Mouse (Mus musculus) cerebellum, adult 2 months (tissue): ENCODE results near the gene Fbxo21.

ENCODE experiments used
- CTCF ChIP-seq: fragments of 200-500 bp; IDR thresholded peaks from 2 replicates; pipeline ENCODE4 v1.5.1; 2011; ENCODE audit warnings: low read depth, mild to moderate bottlenecking, control low read depth, low read length, moderate library complexity, borderline replicate concordance; ENCODE audit not compliant: insufficient read depth
- POLR2A ChIP-seq: fragments of 200-500 bp; IDR thresholded peaks from 2 replicates; pipeline ENCODE4 v1.6.1; 2011; ENCODE audit warnings: low read length, control low read depth, borderline replicate concordance; ENCODE audit not compliant: insufficient read depth

DNA sequence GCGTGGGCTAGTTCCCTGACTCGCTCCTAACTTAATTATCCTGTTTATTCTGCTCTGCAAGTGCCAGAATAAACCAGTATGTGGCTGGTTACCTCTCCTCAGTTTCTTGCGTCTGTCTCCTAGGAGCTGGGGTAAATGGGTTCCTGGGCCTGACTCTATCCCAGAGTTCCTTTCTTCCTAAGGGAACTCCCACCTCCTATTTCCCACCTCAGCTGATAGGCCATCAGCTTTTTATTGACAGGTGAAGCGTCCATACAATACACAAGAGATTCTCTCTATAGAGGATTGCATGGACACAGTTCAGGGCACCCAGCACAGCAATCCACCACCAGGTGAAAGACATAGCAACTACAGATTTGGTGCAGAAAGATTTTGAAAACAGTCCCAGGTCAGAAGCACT is 67.2 kb downstream of the Fbxo21 start:
- TF ChIP-seq CTCF (no peak), POLR2A (no peak)
